Mouse (Mus musculus) CH12.LX (cell line): Measurements from ENCODE around the gene Sufu.

Source experiments
- CHD1 ChIP-seq: IDR thresholded peaks from 2 replicates; pipeline ENCODE4 v1.6.1; 2012; ENCODE audit warnings: low read depth, low read length, improper control_type of control experiment, inconsistent platforms
- CHD2 ChIP-seq: IDR thresholded peaks from 2 replicates; pipeline ENCODE4 v1.6.1; 2011; ENCODE audit warnings: low read length, improper control_type of control experiment
- CTCF ChIP-seq, 2 experiments: IDR thresholded peaks in 1 of 2; conservative IDR thresholded peaks in 1 of 2; 2 replicates each; pipeline ENCODE4 v1.5.1; 2011 to 2012; ENCODE audit warnings: low read depth in 2 of 2, low read length in 2 of 2, improper control_type of control experiment in 1 of 2, inconsistent platforms in 1 of 2, mild to moderate bottlenecking in 1 of 2, moderate library complexity in 1 of 2
- EP300 ChIP-seq: IDR thresholded peaks from 2 replicates; pipeline ENCODE4 v1.6.1; 2011; ENCODE audit warnings: low read length, improper control_type of control experiment
- HCFC1 ChIP-seq: IDR thresholded peaks from 2 replicates; pipeline ENCODE4 v1.6.1; 2012; ENCODE audit warnings: low read depth, mild to moderate bottlenecking, inconsistent platforms, low read length, improper control_type of control experiment
- JUN ChIP-seq: IDR thresholded peaks from 2 replicates; pipeline ENCODE4 v1.6.1; 2011; ENCODE audit warnings: low read depth, mild to moderate bottlenecking, low read length, improper control_type of control experiment, moderate library complexity; ENCODE audit not compliant: insufficient read depth
- KAT2A ChIP-seq: IDR thresholded peaks from 2 replicates; pipeline ENCODE4 v1.6.1; 2012; ENCODE audit warnings: low read length, improper control_type of control experiment, inconsistent platforms; ENCODE audit not compliant: insufficient replicate concordance
- MAFK ChIP-seq: IDR thresholded peaks from 2 replicates; pipeline ENCODE4 v1.6.1; 2011; ENCODE audit warnings: low read length, improper control_type of control experiment; ENCODE audit not compliant: insufficient replicate concordance
- NRF1 ChIP-seq: IDR thresholded peaks from 2 replicates; pipeline ENCODE4 v1.6.1; 2014; ENCODE audit warnings: low read depth, mild to moderate bottlenecking, inconsistent platforms, low read length, improper control_type of control experiment, moderate library complexity
- POLR2A ChIP-seq: IDR thresholded peaks from 2 replicates; pipeline ENCODE4 v1.6.1; 2011; ENCODE audit warnings: low read depth, mild to moderate bottlenecking, improper control_type of control experiment, low read length
- POLR2AphosphoS2 ChIP-seq: IDR thresholded peaks from 2 replicates; pipeline ENCODE4 v1.6.1; 2011; ENCODE audit warnings: low read depth, low read length, improper control_type of control experiment
- RCOR1 ChIP-seq: conservative IDR thresholded peaks from 2 replicates; pipeline ENCODE4 v1.6.1; 2012; ENCODE audit warnings: low read depth, mild to moderate bottlenecking, inconsistent platforms, low read length, improper control_type of control experiment
- UBTF ChIP-seq: IDR thresholded peaks from 2 replicates; pipeline ENCODE4 v1.6.1; 2012; ENCODE audit warnings: low read depth, mild to moderate bottlenecking, inconsistent platforms, low read length, improper control_type of control experiment, moderate library complexity

GRCm38 (mm10) chr19:46447110-46447509 is 50.4 kb downstream of the Sufu start:
- TF ChIP-seq POLR2AphosphoS2 (no peak), CTCF (conservative IDR thresholded peaks at IDR 0.05 in 1 of 2, IDR thresholded peaks at IDR 0.05 in 1 of 2; ENCODE audit: low read depth in 2 of 2, low read length in 2 of 2) (no peak), UBTF (no peak), HCFC1 (no peak), CHD1 (no peak), EP300 (no peak), POLR2A (no peak), JUN (no peak), RCOR1 (no peak), KAT2A (no peak), CHD2 (no peak), NRF1 (no peak), MAFK (no peak)
